Mouse (Mus musculus) lung, embryonic 16.5 days (tissue): ENCODE results near the gene Gm2237. TPM values are rescaled to one million over a fixed set of nuclear protein-coding genes. Genes with fewer than 3 reads are reported as not detected.
"Not testable (repeated sequence)": the region's sequence is repeated elsewhere in the genome, so short reads cannot be mapped to it uniquely, and the experiment has no call there.

Experiments used
- ATAC-seq: fragments of 200-750 bp; cut with Nextera tagmentation; 2 replicates; pipeline ENCODE4 v1.8.0; 2017; ENCODE audit warnings: low read depth, mild to moderate bottlenecking, moderate library complexity
- H3K27ac ChIP-seq: fragments of 300-500 bp; sonication (generic); 2 replicates; pipeline ENCODE4 v1.5.1; 2014; ENCODE audit warnings: mild to moderate bottlenecking, control low read depth, low read length
- H3K27me3 ChIP-seq: fragments of 300-500 bp; sonication (generic); 2 replicates; pipeline ENCODE4 v1.6.1; 2014; ENCODE audit warnings: low read depth, low read length, mixed read lengths; ENCODE audit not compliant: control insufficient read depth, insufficient read depth
- H3K36me3 ChIP-seq: fragments of 300-500 bp; sonication (generic); 2 replicates; pipeline ENCODE4 v1.6.1; 2014; ENCODE audit warnings: low read length; ENCODE audit not compliant: control insufficient read depth, insufficient read depth
- H3K4me1 ChIP-seq: fragments of 300-500 bp; sonication (generic); replicated peaks from 2 replicates; pipeline ENCODE4 v1.6.1; 2014; ENCODE audit warnings: low read length, mixed read lengths; ENCODE audit not compliant: control insufficient read depth, insufficient read depth
- H3K4me2 ChIP-seq: fragments of 300-500 bp; sonication (generic); 2 replicates; pipeline ENCODE4 v1.6.1; 2014; ENCODE audit warnings: low read depth, low read length, control low read depth
- H3K4me3 ChIP-seq: fragments of 300-500 bp; sonication (generic); 2 replicates; pipeline ENCODE4 v1.5.1; 2014; ENCODE audit warnings: mild to moderate bottlenecking, low read length, control low read depth
- H3K9ac ChIP-seq: fragments of 300-500 bp; sonication (generic); 2 replicates; pipeline ENCODE4 v1.6.1; 2014; ENCODE audit warnings: low read length, control low read depth
- H3K9me3 ChIP-seq: fragments of 300-500 bp; sonication (generic); 2 replicates; pipeline ENCODE4 v1.6.1; 2016; ENCODE audit warnings: low read length; ENCODE audit not compliant: control insufficient read depth
- WGBS: fragments of 180-500 bp; shearing (Covaris S2); extraction: QIAGEN DNeasy Blood & Tissue Kit; methylation state at CpG from one replicate; pipeline ENCODE4 v1.1.7; 2014; 5-methylcytosine and 5-hydroxymethylcytosine counted together
- polyA plus RNA-seq: library from polyadenylated mRNA; unstranded; fragments of >200 nt; fragmentation: Nextera tagmentation; extraction: Ambion mirVana; gene quantifications from 2 replicates; pipeline ENCODE4 v1.2.1, GENCODE M21; 2015

Gene Gm2237
- 1.5 and 1.6 TPM in 2 replicates for polyA plus RNA-seq

DNA sequence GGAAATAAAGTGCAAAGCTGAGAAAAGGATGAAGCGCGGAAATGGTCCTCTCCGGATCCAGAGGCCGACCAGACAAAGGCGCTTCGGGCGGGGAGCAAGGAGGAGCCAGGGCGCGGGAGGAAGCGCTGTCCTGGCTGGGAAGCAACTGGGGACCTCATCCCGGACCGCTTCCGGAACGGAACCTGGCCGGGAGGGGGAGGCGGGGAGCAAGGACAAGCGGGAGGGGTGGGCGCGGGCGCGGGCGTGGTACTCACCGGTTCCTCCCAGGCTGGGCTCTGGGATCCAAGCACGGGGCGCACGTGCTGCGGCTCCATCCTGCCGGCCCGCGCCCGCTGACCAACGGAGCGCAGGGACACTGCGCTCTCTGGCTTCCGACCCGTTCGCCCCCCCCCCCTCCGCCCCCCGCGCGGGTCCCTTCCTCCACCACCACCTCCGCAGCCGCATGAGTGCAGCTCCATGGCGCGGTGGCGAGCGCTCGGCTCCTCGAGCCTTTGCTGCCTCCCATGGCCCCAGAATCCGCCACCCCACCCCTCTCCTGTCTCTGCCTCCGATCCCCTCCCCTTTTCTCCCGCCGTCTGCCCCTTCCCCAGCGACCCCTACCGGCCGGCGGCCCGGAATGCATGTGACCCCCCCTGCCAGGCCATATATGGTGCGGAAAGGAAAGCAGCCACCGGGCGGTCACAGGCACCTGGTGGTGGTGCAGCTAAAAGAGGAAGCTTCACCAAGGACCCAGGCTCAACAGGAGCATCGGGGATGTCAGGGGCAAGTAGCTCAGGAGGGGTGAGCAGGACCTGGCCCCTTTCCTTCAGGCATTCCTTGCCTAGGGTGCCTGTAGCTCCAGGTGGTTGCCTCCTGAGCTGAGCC is at the start of gene Gm2237:
TSS of gene Gm2237 (minus strand) at position 332 of the 864 bp plus-strand sequence.
- not testable (repeated sequence) for H3K27me3 ChIP-seq, H3K4me1 ChIP-seq, ATAC-seq, H3K27ac ChIP-seq, H3K36me3 ChIP-seq, H3K9me3 ChIP-seq
- WGBS = 0% methylated on average over 18 of the region's 62 CpGs
- Histone ChIP-seq H3K4me2 (peak within 1 kb of the TSS; percentile 48), H3K4me3 (peak within 1 kb of the TSS; percentile 45), H3K9ac (0 out of 2 replicates have a peak within 1 kb of the TSS, but pooled peaks have one; percentile 47)

DNA sequence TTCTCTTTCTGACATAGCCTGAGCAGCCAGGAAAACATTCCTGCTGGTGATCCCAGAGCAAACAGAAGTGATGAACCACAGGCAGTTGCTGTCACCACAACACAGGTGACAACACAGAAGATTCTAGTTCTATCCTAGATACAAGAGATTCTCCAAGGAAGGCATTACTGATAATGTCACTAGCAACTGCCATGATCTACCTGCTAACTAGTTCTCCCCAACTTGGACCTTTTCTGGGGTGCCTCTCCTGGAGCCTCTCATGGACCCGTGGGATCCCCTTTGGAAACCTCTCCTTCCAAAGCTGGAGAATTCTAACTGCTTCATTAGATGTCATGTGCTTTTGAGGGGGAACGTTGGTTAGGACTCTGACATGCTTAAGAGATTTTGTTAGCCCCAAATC is 17.5 kb upstream of the Gm2237 start, which contains the start of gene Gm5458:
TSS of gene Gm5458 (minus strand) at position 101 of the 400 bp plus-strand sequence.
- H3K9ac ChIP-seq, H3K4me2 ChIP-seq, H3K4me1 ChIP-seq, H3K4me3 ChIP-seq, H3K9me3 ChIP-seq, H3K27ac ChIP-seq, H3K27me3 ChIP-seq, H3K36me3 ChIP-seq, ATAC-seq: not testable (repeated sequence)
- 79% methylated on average over 1 of the region's 2 CpGs for WGBS

DNA sequence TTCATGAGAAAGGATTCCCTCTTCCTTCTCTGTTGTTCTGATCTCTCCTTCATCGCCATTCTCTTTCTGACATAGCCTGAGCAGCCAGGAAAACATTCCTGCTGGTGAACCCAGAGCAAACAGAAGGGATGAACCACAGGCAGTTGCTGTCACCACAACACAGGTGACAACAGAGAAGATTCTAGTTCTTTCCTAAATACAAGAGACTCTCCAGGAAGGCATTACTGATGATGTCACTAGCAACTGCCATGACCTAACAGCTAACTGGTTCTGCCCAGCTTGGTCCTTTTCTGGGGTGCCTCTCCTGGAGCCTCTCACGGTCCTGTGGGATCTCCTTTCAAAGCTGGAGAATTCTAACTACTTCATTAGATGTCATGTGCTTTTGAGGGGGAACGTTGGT is 35.1 kb downstream of the Gm2237 start, which contains the start of gene Gm2244:
TSS of gene Gm2244 (minus strand) at position 101 of the 400 bp plus-strand sequence.
- WGBS = 88% methylated on average over 1 of the region's 3 CpGs
- H3K27me3 ChIP-seq = not testable (repeated sequence)

More for the DNA sequence above, 35.1 kb downstream of the Gm2237 start, which contains the start of gene Gm2244:
- H3K4me1 ChIP-seq, H3K9me3 ChIP-seq, ATAC-seq, H3K4me2 ChIP-seq, H3K27ac ChIP-seq, H3K9ac ChIP-seq, H3K36me3 ChIP-seq, H3K4me3 ChIP-seq: not testable (repeated sequence)

Other genes starting within 250 kb of the Gm2237 start
- 0.72 TPM in 1 of 2 replicates, not detected in the other for gene Gm21738, start 166.2 kb downstream of the Gm2237 start, polyA plus RNA-seq
- gene Gm2244, start 35.2 kb downstream of the Gm2237 start, polyA plus RNA-seq = 0.16 TPM in 1 of 2 replicates, not detected in the other
- not detected in 2 replicates for gene Gm5458, start 17.4 kb upstream of the Gm2237 start, polyA plus RNA-seq
- gene Nid2, start 166.1 kb upstream of the Gm2237 start, polyA plus RNA-seq = 107 and 114 TPM in 2 replicates
- 180 and 193 TPM in 2 replicates for gene Rtraf, start 238.7 kb upstream of the Gm2237 start, polyA plus RNA-seq